Mouse (Mus musculus) activated CD4-positive, CD25-positive, alpha-beta regulatory T cell, adult 9 weeks (primary cell): ENCODE data around the gene March7. TPM values are rescaled to one million over a fixed set of nuclear protein-coding genes. Genes with fewer than 3 reads are reported as not detected.

Source experiments
- polyA plus RNA-seq: library from polyadenylated mRNA; unstranded; fragments of 100-300 nt; shearing (Covaris generic); gene quantifications from one replicate; pipeline ENCODE4 v1.2.1, GENCODE M21; 2017

The March7 gene
- polyA plus RNA-seq, result 102 TPM

GRCm38 (mm10) chr2:60209703-60210651, at the start of gene March7, which contains the start of gene Baz2b:
TSS of gene March7 (plus strand) at chr2:60209887.
TSS of gene Baz2b (minus strand) at chr2:60209839.

GRCm38 (mm10) chr2:60284467-60284821, 74.8 kb downstream of the March7 start, which contains the start of gene Cd302:
TSS of gene Cd302 (minus strand) at chr2:60284488.

Other genes starting within 250 kb of the March7 start
- 28.9 TPM for gene Baz2b, start within 50 bp of the March7 start, polyA plus RNA-seq
- gene Cd302, start 74.6 kb downstream of the March7 start, polyA plus RNA-seq, result 2.7 TPM
- 47.1 TPM for gene Ly75, start 173.4 kb downstream of the March7 start, polyA plus RNA-seq